Mouse (Mus musculus): ENCODE results near the gene Fryl. TPM values are rescaled to one million over a fixed set of nuclear protein-coding genes. Genes with fewer than 3 reads are reported as not detected.

Fryl gene
- polyA plus RNA-seq, 1 experiment from 2014 or later: 32.4 TPM

GRCm38 (mm10) chr5:73248211-73248610 is 8.2 kb downstream of the Fryl start:
- ATAC-seq: no peak
- H3K4me3 ChIP-seq (ENCODE audit: low read depth, low read length): no peak overlapping the region
- 60% methylated on average over 8 of the region's 8 CpGs for WGBS

GRCm38 (mm10) chr5:73246414-73246813 is 10.0 kb downstream of the Fryl start:
- no peak overlapping the region for H3K9ac ChIP-seq (ENCODE audit: low read length)
- H3K36me3 ChIP-seq (ENCODE audit: control insufficient read depth, insufficient read depth, low read length): no peaks in the 10 kb centered on the region
- no peak overlapping the region for H3K4me2 ChIP-seq (ENCODE audit: low read length)
- H3K4me1 ChIP-seq (ENCODE audit: control insufficient read depth, insufficient read depth, low read length): peaks cover 10% of the 10 kb centered on the region
- no peak overlapping the region for H3K4me3 ChIP-seq (ENCODE audit: low read depth, low read length)
- no peaks in the 10 kb centered on the region for H3K27me3 ChIP-seq (replicated peaks; ENCODE audit: control insufficient read depth, insufficient read depth, low read length)
- 89% methylated on average over 6 of the region's 6 CpGs for WGBS
- no peaks in the 10 kb centered on the region for H3K9me3 ChIP-seq (replicated peaks; ENCODE audit: control insufficient read depth, low read length)
- H3K27ac ChIP-seq (ENCODE audit: low read depth, low read length): no peak overlapping the region
- DNase-seq (ENCODE audit: low spot score) (no peak), ATAC-seq (no peak)

More at GRCm38 (mm10) chr5:73248211-73248610, 8.2 kb downstream of the Fryl start:
- DNase-seq (ENCODE audit: low spot score): no peak
- H3K4me2 ChIP-seq (ENCODE audit: low read length): no peak overlapping the region
- no peaks in the 10 kb centered on the region for H3K27me3 ChIP-seq (replicated peaks; ENCODE audit: control insufficient read depth, insufficient read depth, low read length)
- H3K4me1 ChIP-seq (ENCODE audit: control insufficient read depth, insufficient read depth, low read length): 0 out of 2 replicates have a peak, but pooled peaks cover 5% of the 10 kb centered on the region
- H3K36me3 ChIP-seq (ENCODE audit: control insufficient read depth, insufficient read depth, low read length): no peaks in the 10 kb centered on the region
- H3K9me3 ChIP-seq (replicated peaks; ENCODE audit: control insufficient read depth, low read length): no peaks in the 10 kb centered on the region
- no peak overlapping the region for H3K27ac ChIP-seq (ENCODE audit: low read depth, low read length)
- no peak overlapping the region for H3K9ac ChIP-seq (ENCODE audit: low read length)

GRCm38 (mm10) chr5:73244403-73244802 is 12.0 kb downstream of the Fryl start:
- Histone ChIP-seq H3K36me3 (ENCODE audit: control insufficient read depth, insufficient read depth, low read length) (no peaks in the 10 kb centered on the region), H3K4me2 (ENCODE audit: low read length) (no peak overlapping the region), H3K4me1 (ENCODE audit: control insufficient read depth, insufficient read depth, low read length) (peaks cover 10% of the 10 kb centered on the region), H3K9ac (ENCODE audit: low read length) (no peak overlapping the region), H3K9me3 (replicated peaks; ENCODE audit: control insufficient read depth, low read length) (no peaks in the 10 kb centered on the region), H3K27ac (ENCODE audit: low read depth, low read length) (no peak overlapping the region), H3K27me3 (replicated peaks; ENCODE audit: control insufficient read depth, insufficient read depth, low read length) (no peaks in the 10 kb centered on the region), H3K4me3 (ENCODE audit: low read depth, low read length) (no peak overlapping the region)
- peak; percentile 52; the same call in 1 of the 2 replicates for ATAC-seq
- WGBS: 57% methylated on average over 13 of the region's 13 CpGs
- peak; percentile 80 for DNase-seq (ENCODE audit: low spot score)

- no peak overlapping the region for H3K9ac ChIP-seq (ENCODE audit: low read length)
- peaks cover 12% of the 10 kb centered on the region for H3K4me1 ChIP-seq (ENCODE audit: control insufficient read depth, insufficient read depth, low read length)
- no peak overlapping the region for H3K4me3 ChIP-seq (ENCODE audit: low read depth, low read length)
- H3K27ac ChIP-seq (ENCODE audit: low read depth, low read length): no peak overlapping the region
- ATAC-seq: no peak
- no peaks in the 10 kb centered on the region for H3K9me3 ChIP-seq (replicated peaks; ENCODE audit: control insufficient read depth, low read length)
- no peak overlapping the region for H3K4me2 ChIP-seq (ENCODE audit: low read length)
- no peaks in the 10 kb centered on the region for H3K36me3 ChIP-seq (ENCODE audit: control insufficient read depth, insufficient read depth, low read length)
- DNase-seq (ENCODE audit: low spot score): peak; percentile 29
- 43% methylated on average over 8 of the region's 8 CpGs for WGBS
- H3K27me3 ChIP-seq (replicated peaks; ENCODE audit: control insufficient read depth, insufficient read depth, low read length): no peaks in the 10 kb centered on the region
These were observed 14.5 kb downstream of the Fryl start for GRCm38 (mm10) chr5:73241966-73242365.

GRCm38 (mm10) chr5:73241332-73241731 is 15.1 kb downstream of the Fryl start:
- H3K9me3 ChIP-seq (replicated peaks; ENCODE audit: control insufficient read depth, low read length): no peaks in the 10 kb centered on the region
- ATAC-seq (no peak), DNase-seq (ENCODE audit: low spot score) (no peak)
- H3K27ac ChIP-seq (ENCODE audit: low read depth, low read length): no peak overlapping the region
- H3K27me3 ChIP-seq (replicated peaks; ENCODE audit: control insufficient read depth, insufficient read depth, low read length): no peaks in the 10 kb centered on the region
- H3K4me2 ChIP-seq (ENCODE audit: low read length): no peak overlapping the region
- H3K4me1 ChIP-seq (ENCODE audit: control insufficient read depth, insufficient read depth, low read length): peaks cover 16% of the 10 kb centered on the region
- 90% methylated on average over 10 of the region's 10 CpGs for WGBS
- H3K9ac ChIP-seq (ENCODE audit: low read length): no peak overlapping the region
- H3K4me3 ChIP-seq (ENCODE audit: low read depth, low read length): no peak overlapping the region
- H3K36me3 ChIP-seq (ENCODE audit: control insufficient read depth, insufficient read depth, low read length): no peaks in the 10 kb centered on the region

GRCm38 (mm10) chr5:73240391-73240790 is 16.0 kb downstream of the Fryl start:
- H3K4me3 ChIP-seq (ENCODE audit: low read depth, low read length): no peak overlapping the region
- 86% methylated on average over 6 of the region's 6 CpGs for WGBS
- DNase-seq (ENCODE audit: low spot score): no peak

GRCm38 (mm10) chr5:73236894-73237334 is 19.5 kb downstream of the Fryl start:
- DNase-seq (ENCODE audit: low spot score) (no peak), ATAC-seq (no peak)
- no peaks in the 10 kb centered on the region for H3K27me3 ChIP-seq (replicated peaks; ENCODE audit: control insufficient read depth, insufficient read depth, low read length)
- H3K27ac ChIP-seq (ENCODE audit: low read depth, low read length): 0 out of 2 replicates have a peak overlapping the region, but pooled peaks have one; percentile 1
- 15% methylated on average over 6 of the region's 6 CpGs for WGBS
- H3K4me2 ChIP-seq (ENCODE audit: low read length): no peak overlapping the region
- H3K9me3 ChIP-seq (replicated peaks; ENCODE audit: control insufficient read depth, low read length): no peaks in the 10 kb centered on the region
- no peak overlapping the region for H3K9ac ChIP-seq (ENCODE audit: low read length)
- no peaks in the 10 kb centered on the region for H3K36me3 ChIP-seq (ENCODE audit: control insufficient read depth, insufficient read depth, low read length)
- H3K4me1 ChIP-seq (ENCODE audit: control insufficient read depth, insufficient read depth, low read length): peaks cover 22% of the 10 kb centered on the region; the same call in 1 of the 2 replicates
- H3K4me3 ChIP-seq (ENCODE audit: low read depth, low read length): no peak overlapping the region

More at GRCm38 (mm10) chr5:73240391-73240790, 16.0 kb downstream of the Fryl start:
- H3K27ac ChIP-seq (ENCODE audit: low read depth, low read length): no peak overlapping the region
- no peak overlapping the region for H3K9ac ChIP-seq (ENCODE audit: low read length)
- H3K4me2 ChIP-seq (ENCODE audit: low read length): no peak overlapping the region
- no peaks in the 10 kb centered on the region for H3K36me3 ChIP-seq (ENCODE audit: control insufficient read depth, insufficient read depth, low read length)
- H3K4me1 ChIP-seq (ENCODE audit: control insufficient read depth, insufficient read depth, low read length): peaks cover 16% of the 10 kb centered on the region
- H3K27me3 ChIP-seq (replicated peaks; ENCODE audit: control insufficient read depth, insufficient read depth, low read length): no peaks in the 10 kb centered on the region
- H3K9me3 ChIP-seq (replicated peaks; ENCODE audit: control insufficient read depth, low read length): no peaks in the 10 kb centered on the region
- ATAC-seq: no peak

- H3K4me2 ChIP-seq (ENCODE audit: low read length): no peak overlapping the region
- H3K9me3 ChIP-seq (replicated peaks; ENCODE audit: control insufficient read depth, low read length): no peaks in the 10 kb centered on the region
- 84% methylated on average over 5 of the region's 5 CpGs for WGBS
- ATAC-seq (no peak), DNase-seq (ENCODE audit: low spot score) (no peak)
- H3K9ac ChIP-seq (ENCODE audit: low read length): no peak overlapping the region
- no peaks in the 10 kb centered on the region for H3K36me3 ChIP-seq (ENCODE audit: control insufficient read depth, insufficient read depth, low read length)
- no peak overlapping the region for H3K4me3 ChIP-seq (ENCODE audit: low read depth, low read length)
- peaks cover 22% of the 10 kb centered on the region; the same call in 1 of the 2 replicates for H3K4me1 ChIP-seq (ENCODE audit: control insufficient read depth, insufficient read depth, low read length)
- H3K27ac ChIP-seq (ENCODE audit: low read depth, low read length): no peak overlapping the region
- no peaks in the 10 kb centered on the region for H3K27me3 ChIP-seq (replicated peaks; ENCODE audit: control insufficient read depth, insufficient read depth, low read length)
These were observed 21.2 kb downstream of the Fryl start for GRCm38 (mm10) chr5:73235201-73235600.

- no peak for ATAC-seq
- Histone ChIP-seq H3K4me2 (ENCODE audit: low read length) (no peak overlapping the region), H3K27ac (ENCODE audit: low read depth, low read length) (no peak overlapping the region), H3K4me3 (ENCODE audit: low read depth, low read length) (no peak overlapping the region), H3K36me3 (ENCODE audit: control insufficient read depth, insufficient read depth, low read length) (no peaks in the 10 kb centered on the region), H3K9ac (ENCODE audit: low read length) (no peak overlapping the region), H3K4me1 (ENCODE audit: control insufficient read depth, insufficient read depth, low read length) (peaks cover 29% of the 10 kb centered on the region; the same call in 1 of the 2 replicates), H3K27me3 (replicated peaks; ENCODE audit: control insufficient read depth, insufficient read depth, low read length) (no peaks in the 10 kb centered on the region), H3K9me3 (replicated peaks; ENCODE audit: control insufficient read depth, low read length) (no peaks in the 10 kb centered on the region)
- WGBS: 78% methylated on average over 17 of the region's 17 CpGs
- peak; percentile 48 for DNase-seq (ENCODE audit: low spot score)
These were observed 23.2 kb downstream of the Fryl start for GRCm38 (mm10) chr5:73233018-73233881.

Data from forebrain, embryonic 14.5 days (tissue).